Mouse (Mus musculus) heart, postnatal 0 days (tissue): ENCODE results near the gene Nudt15. TPM values are rescaled to one million over a fixed set of nuclear protein-coding genes. Genes with fewer than 3 reads are reported as not detected.
A peak's percentile ranks its signal among the peaks of the same experiment; 100 is the strongest.

Experiments used
- ATAC-seq: fragments of 200-750 bp; cut with Nextera tagmentation; 2 replicates; pipeline ENCODE4 v1.8.0; 2017; ENCODE audit warnings: low read depth, moderate number of reproducible peaks, moderate library complexity; ENCODE audit not compliant: insufficient read depth
- DNase-seq: peaks from one replicate; pipeline ENCODE4 v3.0.0-alpha.2; 2016; ENCODE audit warnings: low spot score
- H3K27ac ChIP-seq: fragments of 300-500 bp; sonication (generic); 2 replicates; pipeline ENCODE4 v1.5.1; 2014; ENCODE audit warnings: low read depth, mild to moderate bottlenecking
- H3K27me3 ChIP-seq: fragments of 300-500 bp; sonication (generic); 2 replicates; pipeline ENCODE4 v1.6.1; 2014; ENCODE audit warnings: low read length, mixed read lengths; ENCODE audit not compliant: control insufficient read depth, insufficient read depth
- H3K36me3 ChIP-seq: fragments of 300-500 bp; sonication (generic); replicated peaks from 2 replicates; pipeline ENCODE4 v1.6.1; 2014; ENCODE audit warnings: low read length, mixed read lengths; ENCODE audit not compliant: control insufficient read depth, insufficient read depth
- H3K4me1 ChIP-seq: fragments of 300-500 bp; sonication (generic); 2 replicates; pipeline ENCODE4 v1.6.1; 2014; ENCODE audit warnings: antibody characterized with exemption; ENCODE audit not compliant: control insufficient read depth, insufficient read depth
- H3K4me2 ChIP-seq: fragments of 300-500 bp; sonication (generic); 2 replicates; pipeline ENCODE4 v1.6.1; 2014; ENCODE audit warnings: low read depth, mild to moderate bottlenecking, low read length, moderate library complexity
- H3K4me3 ChIP-seq: fragments of 300-500 bp; sonication (generic); 2 replicates; pipeline ENCODE4 v1.5.1; 2014; ENCODE audit warnings: low read depth, low read length
- H3K9ac ChIP-seq: fragments of 300-500 bp; sonication (generic); replicated peaks from 2 replicates; pipeline ENCODE4 v1.6.1; 2014; ENCODE audit warnings: low read depth, low read length, mixed read lengths
- H3K9me3 ChIP-seq: fragments of 300-500 bp; sonication (generic); replicated peaks from 2 replicates; pipeline ENCODE4 v1.6.1; 2016; ENCODE audit warnings: low read length; ENCODE audit not compliant: control insufficient read depth
- CTCF ChIP-seq: IDR thresholded peaks from 2 replicates; pipeline ENCODE4 v1.5.1; 2016; ENCODE audit warnings: antibody characterized with exemption, control low read depth, low read depth
- EP300 ChIP-seq: IDR thresholded peaks from 2 replicates; pipeline ENCODE4 v1.6.1; 2016; ENCODE audit warnings: antibody characterized with exemption, low read depth
- WGBS: fragments of 180-500 bp; shearing (Covaris S2); extraction: QIAGEN DNeasy Blood & Tissue Kit; methylation state at CpG from one replicate; pipeline ENCODE4 v1.1.7; 2014; 5-methylcytosine and 5-hydroxymethylcytosine counted together
- polyA plus RNA-seq: library from polyadenylated mRNA; unstranded; fragments of >200 nt; fragmentation: Nextera tagmentation; extraction: Ambion mirVana; gene quantifications from 2 replicates; pipeline ENCODE4 v1.2.1, GENCODE M21; 2015
- total RNA-seq: library from RNA; depleted of rRNA; stranded (reverse); fragments of >200 nt; gene quantifications from 2 replicates; pipeline ENCODE4 v1.2.3, GENCODE M21; 2014; ENCODE audit warnings: low replicate concordance

The Nudt15 gene
- total and polyA plus RNA-seq, 2 experiments from 2014 or later, result 1.8 to 4.7 TPM

DNA sequence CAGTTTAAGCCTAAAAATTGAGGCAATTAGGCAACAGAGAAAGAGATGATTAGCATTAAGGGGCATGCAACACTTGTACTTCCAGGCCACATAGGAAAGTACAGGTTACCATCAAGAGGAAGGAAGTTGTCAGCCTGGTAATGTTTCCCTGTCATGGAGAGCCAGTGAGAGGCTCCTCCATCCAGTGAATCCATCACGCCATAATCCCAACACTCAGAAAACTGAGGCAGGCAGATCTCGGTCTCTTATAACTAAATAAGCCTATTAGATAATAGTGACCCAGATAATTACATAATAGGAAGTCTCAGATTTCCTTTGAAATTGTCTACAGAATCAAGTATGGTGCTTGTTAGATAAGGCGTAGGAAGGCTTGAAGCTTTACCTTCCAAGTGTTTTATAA, 23.9 kb downstream of the Nudt15 start:
- TF ChIP-seq CTCF (no peak), EP300 (no peak)
- no peaks in the 10 kb centered on the region for H3K9me3 ChIP-seq
- no peak for DNase-seq
- H3K27ac ChIP-seq, result no peak overlapping the region
- H3K36me3 ChIP-seq, result no peaks in the 10 kb centered on the region
- peak overlapping the region; percentile 66 for H3K4me3 ChIP-seq
- no peaks in the 10 kb centered on the region for H3K27me3 ChIP-seq
- no peak for ATAC-seq
- 65% methylated on average over 3 of the region's 3 CpGs for WGBS
- no peaks in the 10 kb centered on the region for H3K4me1 ChIP-seq
- peak overlapping the region; percentile 52; the same call in 1 of the 2 replicates for H3K4me2 ChIP-seq
- H3K9ac ChIP-seq, result no peak overlapping the region

DNA sequence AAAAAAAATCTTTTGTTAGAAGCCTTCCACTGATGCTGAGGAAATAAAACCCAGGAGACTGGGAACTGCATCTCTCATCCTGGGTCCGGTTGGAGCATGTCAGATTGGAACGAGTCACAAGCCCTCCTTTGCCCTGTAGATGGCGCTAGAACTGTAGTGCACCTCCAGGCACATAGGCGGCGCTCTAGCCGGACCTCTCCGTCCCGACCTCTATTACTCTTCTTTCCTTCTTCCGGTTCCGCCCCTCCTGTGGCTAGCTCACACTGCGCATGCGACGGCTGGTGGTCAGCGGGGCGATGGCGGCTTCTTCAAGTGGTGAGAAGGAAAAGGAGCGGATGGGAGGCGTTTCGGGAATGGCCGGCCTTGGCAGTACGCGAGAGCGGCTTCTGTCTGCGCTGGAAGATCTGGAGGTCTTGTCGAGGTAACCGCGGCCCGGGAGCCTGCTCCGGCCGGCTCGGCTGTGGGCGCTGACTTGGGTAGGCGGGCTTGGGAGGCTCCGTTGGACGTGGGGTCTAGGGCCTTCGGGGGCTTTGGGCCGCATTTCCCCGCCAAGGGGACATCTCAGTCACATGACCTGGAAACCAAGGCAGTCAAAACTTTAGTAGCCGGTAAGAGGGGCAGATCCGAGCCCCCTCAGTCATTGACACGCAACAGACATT, 38.1 kb downstream of the Nudt15 start, which contains the start of gene Med4:
Gene Med4, plus strand, starts transcription at position 261 of the 659 bp plus-strand sequence.
- Histone ChIP-seq H3K9me3 (no peaks in the 10 kb centered on the region), H3K4me2 (peak within 1 kb of the TSS; percentile 74), H3K36me3 (peaks cover 8% of the 10 kb centered on the region), H3K27ac (peak within 1 kb of the TSS; percentile 52; the same call in 1 of the 2 replicates), H3K4me3 (peak within 1 kb of the TSS; percentile 90), H3K4me1 (peaks cover 8% of the 10 kb centered on the region; the same call in 1 of the 2 replicates), H3K9ac (peak within 1 kb of the TSS; percentile 83), H3K27me3 (no peaks in the 10 kb centered on the region)
- WGBS, result 1% methylated on average over 41 of the region's 41 CpGs
- ATAC-seq, result peak; percentile 96
- TF ChIP-seq EP300 (no peak), CTCF (peak; percentile 100)
- DNase-seq, result peak; percentile 96

DNA sequence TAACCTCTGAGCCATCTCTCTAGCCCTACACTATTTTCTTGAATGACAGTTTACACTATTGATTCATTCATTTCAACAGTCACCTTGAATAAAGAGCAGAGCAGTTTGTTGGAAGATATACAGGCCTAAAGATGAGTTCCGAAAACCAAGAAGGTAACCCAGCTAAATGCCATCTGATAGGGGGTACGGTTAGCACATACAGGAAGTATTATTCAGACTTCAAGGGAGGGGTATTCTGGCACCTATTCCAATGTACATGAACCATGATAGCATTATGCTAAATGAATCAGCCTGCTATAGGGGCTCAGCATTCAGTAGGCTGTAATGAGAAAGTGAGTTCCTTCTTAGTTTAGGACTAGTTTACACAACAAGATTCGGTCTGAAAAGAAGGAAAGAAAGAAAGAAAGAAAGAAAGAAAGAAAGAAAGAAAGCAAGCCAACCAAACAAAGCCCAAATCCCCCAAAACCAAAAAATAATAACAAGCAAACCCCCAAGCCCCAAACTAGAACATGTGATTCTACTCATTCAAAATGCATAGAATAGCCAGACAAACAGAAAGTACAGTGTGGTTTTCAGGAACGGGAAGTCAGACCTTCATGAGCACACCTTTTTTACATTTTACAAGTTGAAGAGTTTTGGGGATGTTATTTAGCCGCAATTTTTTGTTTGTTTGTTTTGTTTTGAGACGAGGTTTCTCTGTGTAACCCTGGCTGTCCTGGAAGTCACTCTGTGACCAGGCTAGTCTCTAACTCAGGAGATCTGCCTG, 39.2 kb downstream of the Nudt15 start:
- Histone ChIP-seq H3K36me3 (peaks cover 8% of the 10 kb centered on the region), H3K4me2 (no peak overlapping the region), H3K9ac (no peak overlapping the region), H3K4me3 (no peak overlapping the region), H3K27me3 (no peaks in the 10 kb centered on the region), H3K27ac (no peak overlapping the region), H3K4me1 (peaks cover 8% of the 10 kb centered on the region; the same call in 1 of the 2 replicates), H3K9me3 (no peaks in the 10 kb centered on the region)
- ATAC-seq, result no peak
- WGBS, result 83% methylated on average over 6 of the region's 6 CpGs
- no peak for TF ChIP-seq CTCF
- no peak for TF ChIP-seq EP300
- no peak for DNase-seq

DNA sequence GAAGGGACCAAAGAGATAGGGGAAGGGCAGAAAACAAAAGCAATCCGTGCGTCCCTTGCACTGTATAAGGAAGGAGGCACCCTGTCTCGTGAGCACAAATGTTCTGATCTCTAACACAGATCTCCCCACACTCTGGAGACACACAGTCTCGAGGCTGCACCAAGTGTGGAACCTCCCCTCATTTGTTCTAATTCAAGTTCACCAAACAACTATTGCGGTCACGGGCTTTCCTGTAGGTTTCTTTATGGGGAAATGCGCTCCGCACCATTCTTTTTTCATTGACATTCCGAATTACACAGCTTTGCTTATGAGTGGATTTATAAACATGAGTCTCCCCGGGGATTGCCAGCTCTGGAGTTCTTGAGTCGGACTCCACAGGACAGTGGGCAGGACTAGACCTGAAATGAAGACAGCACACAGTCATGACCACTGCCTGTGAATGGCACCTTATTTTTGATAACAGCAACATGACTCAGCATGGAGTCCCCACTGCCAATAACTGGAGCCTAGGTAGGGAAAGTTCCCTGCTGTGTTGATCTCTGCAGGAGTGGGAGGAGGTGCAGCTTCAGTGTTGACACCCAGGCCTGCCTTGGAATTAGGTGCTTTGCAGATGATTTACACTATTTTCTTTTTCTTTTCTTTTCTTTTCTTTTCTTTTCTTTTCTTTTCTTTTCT, 40.2 kb downstream of the Nudt15 start:
- Histone ChIP-seq H3K4me1 (peaks cover 13% of the 10 kb centered on the region; the same call in 1 of the 2 replicates), H3K9ac (no peak overlapping the region), H3K36me3 (peaks cover 8% of the 10 kb centered on the region), H3K27me3 (no peaks in the 10 kb centered on the region), H3K4me3 (no peak overlapping the region), H3K9me3 (no peaks in the 10 kb centered on the region), H3K4me2 (peak overlapping the region; percentile 12; the same call in 1 of the 2 replicates), H3K27ac (no peak overlapping the region)
- DNase-seq, result no peak
- no peak for TF ChIP-seq CTCF
- no peak for TF ChIP-seq EP300
- 44% methylated on average over 11 of the region's 11 CpGs for WGBS
- ATAC-seq, result no peak

DNA sequence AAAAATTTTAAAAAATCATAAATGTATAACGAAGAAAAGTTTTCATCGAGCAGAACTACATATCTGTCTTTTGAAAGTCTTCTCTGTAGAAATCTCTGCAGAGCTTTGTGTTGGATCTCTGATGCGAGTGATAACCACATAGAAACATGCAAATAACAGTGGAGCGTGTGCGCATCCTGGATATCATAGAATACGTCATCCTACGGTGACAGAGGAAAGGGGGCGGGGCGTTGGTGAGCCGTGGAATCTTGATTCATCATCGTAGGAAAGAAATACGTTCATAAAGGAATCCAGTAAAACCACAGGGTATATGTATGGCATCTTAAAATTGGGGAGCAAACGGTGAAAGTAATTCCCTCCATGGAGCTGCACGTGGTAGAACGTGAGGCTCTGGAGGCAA, 40.8 kb downstream of the Nudt15 start:
- H3K27ac ChIP-seq, result no peak overlapping the region
- ATAC-seq, result no peak
- 73% methylated on average over 15 of the region's 15 CpGs for WGBS
- peaks cover 4% of the 10 kb centered on the region for H3K36me3 ChIP-seq
- H3K4me3 ChIP-seq, result no peak overlapping the region
- no peak for DNase-seq
- TF ChIP-seq CTCF (no peak), EP300 (no peak)
- no peaks in the 10 kb centered on the region for H3K27me3 ChIP-seq
- H3K9ac ChIP-seq, result no peak overlapping the region
- peak overlapping the region; percentile 12; the same call in 1 of the 2 replicates for H3K4me2 ChIP-seq
- peaks cover 17% of the 10 kb centered on the region; the same call in 1 of the 2 replicates for H3K4me1 ChIP-seq
- H3K9me3 ChIP-seq, result no peaks in the 10 kb centered on the region
